Mouse (Mus musculus) ES-CJ7 (cell line): ENCODE results near the gene Map1lc3b.

Experiments used
- DNase-seq: peaks from one replicate; pipeline ENCODE4 v3.0.0; 2011; ENCODE audit warnings: low read depth, low spot score

Gene Map1lc3b

GRCm38 (mm10) chr8:121607661-121608060 is 17.5 kb downstream of the Map1lc3b start:
- DNase-seq, result peak; percentile 85

- no peak for DNase-seq
Measured at GRCm38 (mm10) chr8:121609251-121609650, 19.1 kb downstream of the Map1lc3b start.

GRCm38 (mm10) chr8:121609916-121610315 is 19.8 kb downstream of the Map1lc3b start:
- DNase-seq, result no peak

- no peak for DNase-seq
Measured at GRCm38 (mm10) chr8:121613419-121613818, 23.3 kb downstream of the Map1lc3b start.

GRCm38 (mm10) chr8:121619401-121619995 is 29.3 kb downstream of the Map1lc3b start:
- no peak for DNase-seq

- DNase-seq, result no peak
Measured at GRCm38 (mm10) chr8:121620801-121621516, 30.8 kb downstream of the Map1lc3b start.

- no peak for DNase-seq
Measured at GRCm38 (mm10) chr8:121621879-121622278, 31.7 kb downstream of the Map1lc3b start.

GRCm38 (mm10) chr8:121623043-121623442 is 32.9 kb downstream of the Map1lc3b start:
- DNase-seq, result no peak

GRCm38 (mm10) chr8:121628681-121629080 is 38.5 kb downstream of the Map1lc3b start:
- no peak for DNase-seq

GRCm38 (mm10) chr8:121631645-121632071 is 41.5 kb downstream of the Map1lc3b start:
- DNase-seq, result no peak

- DNase-seq, result no peak
Measured at GRCm38 (mm10) chr8:121632401-121632800, 42.2 kb downstream of the Map1lc3b start.

- DNase-seq, result no peak
Measured at GRCm38 (mm10) chr8:121635534-121635933, 45.4 kb downstream of the Map1lc3b start.

GRCm38 (mm10) chr8:121636180-121636579 is 46.0 kb downstream of the Map1lc3b start:
- DNase-seq, result no peak

- DNase-seq, result no peak
Measured at GRCm38 (mm10) chr8:121642804-121643203, 52.6 kb downstream of the Map1lc3b start.

GRCm38 (mm10) chr8:121643384-121643783 is 53.2 kb downstream of the Map1lc3b start:
- no peak for DNase-seq

- no peak for DNase-seq
Measured at GRCm38 (mm10) chr8:121647511-121648215, 57.5 kb downstream of the Map1lc3b start.
